Mouse (Mus musculus) embryonic facial prominence, embryonic 13.5 days (tissue): Measurements from ENCODE around the gene Vmn2r20. TPM values are rescaled to one million over a fixed set of nuclear protein-coding genes. Genes with fewer than 3 reads are reported as not detected.
"Not testable (repeated sequence)": the region's sequence is repeated elsewhere in the genome, so short reads cannot be mapped to it uniquely, and the experiment has no call there.

Experiments
- ATAC-seq: fragments of 200-750 bp; cut with Nextera tagmentation; 2 replicates; pipeline ENCODE4 v1.8.0; 2017; ENCODE audit warnings: low read depth; ENCODE audit not compliant: insufficient number of reproducible peaks, insufficient read depth, low FRiP score, low TSS enrichment
- H3K27ac ChIP-seq: fragments of 300-500 bp; sonication (generic); 2 replicates; pipeline ENCODE4 v1.5.1; 2015; ENCODE audit warnings: moderate library complexity, mild to moderate bottlenecking, inconsistent platforms
- H3K27me3 ChIP-seq: fragments of 300-500 bp; sonication (generic); 2 replicates; pipeline ENCODE4 v1.6.1; 2015; ENCODE audit warnings: mild to moderate bottlenecking, inconsistent platforms
- H3K36me3 ChIP-seq: fragments of 300-500 bp; sonication (generic); 2 replicates; pipeline ENCODE4 v1.6.1; 2015; ENCODE audit warnings: mild to moderate bottlenecking, inconsistent platforms
- H3K4me1 ChIP-seq: fragments of 300-500 bp; sonication (generic); 2 replicates; pipeline ENCODE4 v1.6.1; 2015; ENCODE audit warnings: inconsistent platforms
- H3K4me2 ChIP-seq: fragments of 300-500 bp; sonication (generic); 2 replicates; pipeline ENCODE4 v1.6.1; 2015; ENCODE audit warnings: moderate library complexity, mild to moderate bottlenecking, inconsistent platforms
- H3K4me3 ChIP-seq: fragments of 300-500 bp; sonication (generic); 2 replicates; pipeline ENCODE4 v1.5.1; 2015; ENCODE audit warnings: mild to moderate bottlenecking, inconsistent platforms
- H3K9ac ChIP-seq: fragments of 300-500 bp; sonication (generic); 2 replicates; pipeline ENCODE4 v1.6.1; 2015; ENCODE audit warnings: mild to moderate bottlenecking, inconsistent platforms
- H3K9me3 ChIP-seq: fragments of 300-500 bp; sonication (generic); 2 replicates; pipeline ENCODE4 v1.6.1; 2016; ENCODE audit warnings: inconsistent platforms
- WGBS: fragments of 180-500 bp; shearing (Covaris S2); methylation state at CpG from one replicate; pipeline ENCODE4 v1.1.7; 2015; ENCODE audit warnings: mixed read lengths; 5-methylcytosine and 5-hydroxymethylcytosine counted together
- polyA plus RNA-seq: library from polyadenylated mRNA; unstranded; fragments of >200 nt; fragmentation: Nextera tagmentation; extraction: Ambion mirVana; gene quantifications from 2 replicates; pipeline ENCODE4 v1.2.1, GENCODE M21; 2015

Gene Vmn2r20
- not detected in 2 replicates for polyA plus RNA-seq

DNA sequence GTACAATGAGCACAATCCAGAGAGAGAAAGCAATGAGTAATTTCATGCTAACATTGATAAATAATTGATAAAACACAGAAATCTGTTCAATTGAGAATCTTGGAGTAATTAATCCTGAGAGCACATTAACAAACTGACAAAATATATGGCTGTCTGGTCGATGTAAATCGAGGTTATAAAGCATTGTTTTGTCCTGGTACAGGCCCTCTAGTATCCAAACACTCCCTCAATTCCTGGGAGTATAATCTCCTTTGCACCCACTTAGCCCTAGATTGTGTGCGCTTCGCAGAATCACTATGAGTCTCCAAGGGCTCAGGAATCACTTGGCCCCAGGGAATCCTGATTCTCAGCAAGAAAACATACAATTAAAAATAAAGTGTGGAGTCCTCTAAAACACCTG is at the start of gene Vmn2r20:
TSS of gene Vmn2r20 (minus strand) at position 101 of the 400 bp plus-strand sequence.
- not testable (repeated sequence) for H3K9me3 ChIP-seq, H3K9ac ChIP-seq, H3K4me3 ChIP-seq, H3K4me1 ChIP-seq, H3K27ac ChIP-seq, ATAC-seq, H3K27me3 ChIP-seq, H3K36me3 ChIP-seq, H3K4me2 ChIP-seq
- no CpG with 5 or more reads among the region's 4 CpGs for WGBS

DNA sequence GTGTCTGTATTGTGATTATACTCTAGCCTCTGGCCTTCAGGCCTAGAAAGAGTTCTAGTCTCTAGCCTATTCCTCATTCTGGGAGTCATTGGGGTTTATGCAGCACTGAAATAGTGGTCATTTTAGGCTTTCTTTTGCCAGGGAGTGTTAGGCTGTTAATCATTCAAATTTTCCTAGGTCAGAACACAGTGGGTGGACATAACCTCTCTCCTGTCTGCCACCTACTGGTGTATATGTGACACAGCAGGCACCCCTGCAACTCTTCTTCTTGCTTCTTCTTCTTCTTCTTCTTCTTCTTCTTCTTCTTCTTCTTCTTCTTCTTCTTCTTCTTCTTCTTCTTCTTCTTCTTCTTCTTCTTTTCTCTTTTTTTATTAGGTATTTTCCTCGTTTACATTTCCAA is 6.5 kb upstream of the Vmn2r20 start:
- H3K9ac ChIP-seq, H3K9me3 ChIP-seq, ATAC-seq, H3K4me1 ChIP-seq, H3K27ac ChIP-seq, H3K27me3 ChIP-seq, H3K36me3 ChIP-seq, H3K4me3 ChIP-seq, H3K4me2 ChIP-seq: not testable (repeated sequence)
- no CpG with 5 or more reads among the region's 1 CpGs for WGBS

DNA sequence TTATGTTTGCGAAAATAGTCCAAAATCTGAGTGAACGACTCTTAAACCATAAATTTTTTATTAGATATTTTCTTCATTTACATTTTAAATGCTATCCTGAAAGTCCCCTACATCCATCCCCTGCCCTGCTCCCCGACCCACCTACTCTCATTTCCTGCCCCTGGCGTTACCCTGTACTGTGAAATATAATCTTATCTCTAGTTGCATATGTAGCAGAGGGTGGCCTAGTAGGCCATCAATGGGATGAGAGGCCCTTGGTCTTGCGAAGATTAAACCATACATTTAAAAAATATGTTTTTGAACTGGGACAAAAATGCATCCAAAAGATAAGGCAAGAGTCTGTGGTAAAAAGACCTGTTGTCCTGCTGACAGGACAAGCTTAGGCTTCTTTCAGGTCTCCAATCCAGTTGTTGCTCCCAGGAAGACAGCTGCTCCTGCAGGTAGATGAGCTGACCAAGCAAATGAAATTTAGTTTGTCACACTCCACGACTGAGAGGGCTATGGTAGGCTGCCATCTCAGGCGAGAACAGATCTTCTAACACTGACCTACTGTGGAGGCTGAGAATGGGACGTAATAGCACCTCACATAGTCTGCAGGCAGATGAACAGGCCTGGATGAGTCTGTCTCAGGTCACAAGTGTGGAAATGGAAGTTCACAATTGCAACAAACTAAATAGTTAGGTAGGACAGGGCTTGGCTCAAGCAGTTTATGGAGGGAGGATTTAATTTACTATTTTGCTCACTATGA is 10.8 kb downstream of the Vmn2r20 start:
- H3K36me3 ChIP-seq, ATAC-seq: not testable (repeated sequence)
- WGBS = no CpG with 5 or more reads among the region's 8 CpGs

DNA sequence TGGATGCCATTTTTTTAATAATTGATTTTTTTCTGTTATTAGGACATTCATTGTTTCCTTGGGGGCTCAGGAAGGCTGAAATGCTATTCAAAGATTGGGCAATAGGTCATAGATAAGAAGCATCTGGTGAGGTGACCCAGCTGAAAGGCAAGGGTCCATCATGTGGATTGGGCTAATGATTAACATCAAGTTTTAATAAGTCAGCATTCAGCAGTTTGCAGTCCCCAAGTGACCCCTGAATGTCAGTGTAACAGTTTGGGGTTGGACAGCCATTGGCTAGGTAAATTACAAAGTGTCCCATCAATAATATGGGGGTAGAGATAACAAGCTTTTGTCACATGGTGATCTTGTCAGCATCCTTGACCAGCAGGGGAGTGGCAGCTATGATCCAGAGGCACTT is 29.1 kb downstream of the Vmn2r20 start:
- H3K4me3 ChIP-seq, H3K9ac ChIP-seq, H3K4me2 ChIP-seq: not testable (repeated sequence)

More for the DNA sequence above, 10.8 kb downstream of the Vmn2r20 start:
- H3K9me3 ChIP-seq, H3K4me1 ChIP-seq, H3K27me3 ChIP-seq, H3K4me3 ChIP-seq, H3K4me2 ChIP-seq, H3K27ac ChIP-seq, H3K9ac ChIP-seq: not testable (repeated sequence)

DNA sequence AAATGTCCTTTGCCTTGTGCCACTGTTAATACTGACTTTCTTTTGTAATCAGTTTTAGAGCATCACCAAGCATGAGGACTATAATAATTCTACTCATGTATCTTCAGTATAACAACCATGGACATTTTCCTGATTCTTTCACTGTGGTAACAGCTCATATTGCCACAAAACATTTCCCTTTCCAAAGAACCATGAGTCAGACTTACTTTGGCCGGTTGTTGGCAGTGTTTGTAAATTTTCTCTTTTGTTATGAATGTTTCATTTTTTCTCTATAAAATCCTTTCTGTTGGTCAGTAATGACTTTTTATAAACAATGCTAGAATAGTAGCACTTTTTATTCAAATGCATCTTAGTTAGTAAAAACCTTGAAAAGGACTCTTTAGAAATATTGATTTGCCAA is 71.8 kb downstream of the Vmn2r20 start:
- Histone ChIP-seq H3K27ac (no peak overlapping the region), H3K4me2 (no peak overlapping the region), H3K4me3 (no peak overlapping the region), H3K9ac (no peak overlapping the region), H3K27me3 (no peaks in the 10 kb centered on the region), H3K9me3 (no peaks in the 10 kb centered on the region), H3K36me3 (no peaks in the 10 kb centered on the region), H3K4me1 (no peaks in the 10 kb centered on the region)
- WGBS = 85% methylated on average over 1 of the region's 1 CpGs
- ATAC-seq = no peak

More for the DNA sequence above, 29.1 kb downstream of the Vmn2r20 start:
- H3K9me3 ChIP-seq, H3K4me1 ChIP-seq, H3K27me3 ChIP-seq, H3K27ac ChIP-seq, ATAC-seq, H3K36me3 ChIP-seq: not testable (repeated sequence)

GRCm38 (mm10) chr6:123340093-123340492 is 77.8 kb downstream of the Vmn2r20 start:
- Histone ChIP-seq H3K4me3 (no peak overlapping the region), H3K36me3 (no peaks in the 10 kb centered on the region), H3K4me2 (no peak overlapping the region), H3K27me3 (no peaks in the 10 kb centered on the region), H3K9ac (no peak overlapping the region), H3K27ac (no peak overlapping the region), H3K4me1 (no peaks in the 10 kb centered on the region), H3K9me3 (no peaks in the 10 kb centered on the region)
- no peak for ATAC-seq

- ATAC-seq = no peak
- no peaks in the 10 kb centered on the region for H3K4me1 ChIP-seq
- no peak overlapping the region for H3K27ac ChIP-seq
- H3K27me3 ChIP-seq = no peaks in the 10 kb centered on the region
- H3K9ac ChIP-seq = no peak overlapping the region
- H3K36me3 ChIP-seq = no peaks in the 10 kb centered on the region
- 60% methylated on average over 2 of the region's 2 CpGs for WGBS
- no peak overlapping the region for H3K4me3 ChIP-seq
- no peak overlapping the region for H3K4me2 ChIP-seq
- H3K9me3 ChIP-seq = no peaks in the 10 kb centered on the region
These were observed 85.4 kb downstream of the Vmn2r20 start for GRCm38 (mm10) chr6:123332503-123332902.

Other genes starting within 250 kb of the Vmn2r20 start
- gene Clec4b2, start 245.2 kb downstream of the Vmn2r20 start, polyA plus RNA-seq = not detected in 2 replicates
- 1.5 and 1.6 TPM in 2 replicates for gene Clec4n, start 188.3 kb downstream of the Vmn2r20 start, polyA plus RNA-seq
- not detected in 2 replicates for gene Clec4d, start 156.0 kb downstream of the Vmn2r20 start, polyA plus RNA-seq
- gene Clec4e, start 128.2 kb downstream of the Vmn2r20 start, polyA plus RNA-seq = 0.25 TPM in 1 of 2 replicates, not detected in the other
- not detected in 2 replicates for gene Vmn2r19, start 109.8 kb downstream of the Vmn2r20 start, polyA plus RNA-seq
- not detected in 2 replicates for gene Vmn2r21, start 115.3 kb upstream of the Vmn2r20 start, polyA plus RNA-seq
- not detected in 2 replicates for gene Vmn2r22, start 232.6 kb upstream of the Vmn2r20 start, polyA plus RNA-seq